Mouse (Mus musculus) CH12.LX (cell line): ENCODE results near the gene Akr7a5. TPM values are rescaled to one million over a fixed set of nuclear protein-coding genes. Genes with fewer than 3 reads are reported as not detected.

Experiments
- DNase-seq: peaks from one replicate; pipeline ENCODE4 v3.0.0-alpha.2; 2013; ENCODE audit errors: extremely low read depth
- H3K27ac ChIP-seq: 2 replicates; pipeline ENCODE4 v1.5.1; 2012; ENCODE audit warnings: low read depth, mild to moderate bottlenecking, control low read depth, moderate library complexity; ENCODE audit not compliant: insufficient read depth
- H3K27me3 ChIP-seq: replicated peaks from 2 replicates; pipeline ENCODE3; 2012; ENCODE audit warnings: inconsistent platforms
- H3K36me3 ChIP-seq, 2 experiments: replicated peaks in 1 of 2; 2 replicates each; pipeline versions ENCODE3 to v1.6.1; 2012; ENCODE audit warnings: inconsistent platforms in 1 of 2, low read length in 1 of 2, mild to moderate bottlenecking in 1 of 2, mixed read lengths in 1 of 2, moderate library complexity in 1 of 2; ENCODE audit not compliant: control insufficient read depth in 1 of 2, insufficient read depth in 1 of 2
- H3K4me1 ChIP-seq, 2 experiments: 2 replicates each; pipeline ENCODE4 v1.6.1; 2012; ENCODE audit warnings: inconsistent platforms in 1 of 2, moderate library complexity in 1 of 2; ENCODE audit not compliant: insufficient read depth in 2 of 2, control insufficient read depth in 1 of 2
- H3K4me2 ChIP-seq: 2 replicates; pipeline ENCODE4 v1.6.1; 2012; ENCODE audit warnings: low read depth, mild to moderate bottlenecking, control low read depth; ENCODE audit not compliant: poor library complexity, insufficient read depth, severe bottlenecking
- H3K4me3 ChIP-seq, 3 experiments: fragments of 150-350 bp in 1 of 3; sonication (generic) in 1 of 3; replicated peaks in 1 of 3; 2 replicates each; pipeline versions ENCODE3 to v1.5.1; 2011 to 2012; ENCODE audit warnings: low read depth in 2 of 3, low read length in 2 of 3, mild to moderate bottlenecking in 2 of 3, moderate library complexity in 2 of 3, control low read depth in 1 of 3, improper control_type of control experiment in 1 of 3, inconsistent platforms in 1 of 3, mixed read lengths in 1 of 3; ENCODE audit not compliant: poor library complexity in 1 of 3
- H3K79me2 ChIP-seq: replicated peaks from 2 replicates; pipeline ENCODE4 v1.6.1; 2012; ENCODE audit warnings: mild to moderate bottlenecking, moderate library complexity; ENCODE audit not compliant: control insufficient read depth, poor library complexity, insufficient read depth, severe bottlenecking; ENCODE audit errors: extremely low read depth
- H3K9ac ChIP-seq: 2 replicates; pipeline ENCODE4 v1.6.1; 2012; ENCODE audit warnings: low read depth, mild to moderate bottlenecking, control low read depth, moderate library complexity; ENCODE audit not compliant: insufficient read depth
- H3K9me3 ChIP-seq: replicated peaks from 2 replicates; pipeline ENCODE3; 2012; ENCODE audit warnings: low read length, inconsistent platforms, mixed read lengths
- CHD1 ChIP-seq: IDR thresholded peaks from 2 replicates; pipeline ENCODE4 v1.6.1; 2012; ENCODE audit warnings: low read depth, low read length, improper control_type of control experiment, inconsistent platforms
- CTCF ChIP-seq, 2 experiments: IDR thresholded peaks in 1 of 2; conservative IDR thresholded peaks in 1 of 2; 2 replicates each; pipeline ENCODE4 v1.5.1; 2011 to 2012; ENCODE audit warnings: low read depth in 2 of 2, low read length in 2 of 2, improper control_type of control experiment in 1 of 2, inconsistent platforms in 1 of 2, mild to moderate bottlenecking in 1 of 2, moderate library complexity in 1 of 2
- EP300 ChIP-seq: IDR thresholded peaks from 2 replicates; pipeline ENCODE4 v1.6.1; 2011; ENCODE audit warnings: low read length, improper control_type of control experiment
- ETS1 ChIP-seq: conservative IDR thresholded peaks from 2 replicates; pipeline ENCODE4 v1.6.1; 2012; ENCODE audit warnings: low read depth, mild to moderate bottlenecking, inconsistent platforms, low read length, improper control_type of control experiment, moderate library complexity
- GABPA ChIP-seq: IDR thresholded peaks from 2 replicates; pipeline ENCODE4 v1.6.1; 2012; ENCODE audit warnings: low read depth, low read length, improper control_type of control experiment, inconsistent platforms; ENCODE audit not compliant: insufficient replicate concordance
- HCFC1 ChIP-seq: IDR thresholded peaks from 2 replicates; pipeline ENCODE4 v1.6.1; 2012; ENCODE audit warnings: low read depth, mild to moderate bottlenecking, inconsistent platforms, low read length, improper control_type of control experiment
- JUND ChIP-seq: conservative IDR thresholded peaks from 2 replicates; pipeline ENCODE4 v1.6.1; 2011; ENCODE audit warnings: low read depth, low read length, improper control_type of control experiment
- KAT2A ChIP-seq: IDR thresholded peaks from 2 replicates; pipeline ENCODE4 v1.6.1; 2012; ENCODE audit warnings: low read length, improper control_type of control experiment, inconsistent platforms; ENCODE audit not compliant: insufficient replicate concordance
- MAFK ChIP-seq: IDR thresholded peaks from 2 replicates; pipeline ENCODE4 v1.6.1; 2011; ENCODE audit warnings: low read length, improper control_type of control experiment; ENCODE audit not compliant: insufficient replicate concordance
- MAZ ChIP-seq: IDR thresholded peaks from 2 replicates; pipeline ENCODE4 v1.6.1; 2012; ENCODE audit warnings: low read depth, mild to moderate bottlenecking, inconsistent platforms, low read length, improper control_type of control experiment, moderate library complexity
- MEF2A ChIP-seq: IDR thresholded peaks from 2 replicates; pipeline ENCODE4 v1.6.1; 2014; ENCODE audit warnings: low read depth, mild to moderate bottlenecking, inconsistent platforms, low read length, improper control_type of control experiment, borderline replicate concordance
- MYC ChIP-seq: IDR thresholded peaks from 2 replicates; pipeline ENCODE4 v1.6.1; 2011; ENCODE audit warnings: low read depth, mild to moderate bottlenecking, improper control_type of control experiment, low read length
- NELFE ChIP-seq: IDR thresholded peaks from 2 replicates; pipeline ENCODE4 v1.6.1; 2011; ENCODE audit warnings: low read depth, low read length, improper control_type of control experiment
- POLR2A ChIP-seq: IDR thresholded peaks from 2 replicates; pipeline ENCODE4 v1.6.1; 2011; ENCODE audit warnings: low read depth, mild to moderate bottlenecking, improper control_type of control experiment, low read length
- POLR2AphosphoS2 ChIP-seq: IDR thresholded peaks from 2 replicates; pipeline ENCODE4 v1.6.1; 2011; ENCODE audit warnings: low read depth, low read length, improper control_type of control experiment
- RAD21 ChIP-seq: IDR thresholded peaks from 2 replicates; pipeline ENCODE4 v1.6.1; 2011; ENCODE audit warnings: low read depth, mild to moderate bottlenecking, low read length, improper control_type of control experiment, moderate library complexity
- RCOR1 ChIP-seq: conservative IDR thresholded peaks from 2 replicates; pipeline ENCODE4 v1.6.1; 2012; ENCODE audit warnings: low read depth, mild to moderate bottlenecking, inconsistent platforms, low read length, improper control_type of control experiment
- SIN3A ChIP-seq: IDR thresholded peaks from 2 replicates; pipeline ENCODE4 v1.6.1; 2012; ENCODE audit warnings: low read length, improper control_type of control experiment, inconsistent platforms
- SMC3 ChIP-seq: IDR thresholded peaks from 2 replicates; pipeline ENCODE4 v1.6.1; 2011; ENCODE audit warnings: low read depth, low read length, improper control_type of control experiment
- TBP ChIP-seq: conservative IDR thresholded peaks from 2 replicates; pipeline ENCODE4 v1.6.1; 2011; ENCODE audit warnings: low read depth, low read length, improper control_type of control experiment
- UBTF ChIP-seq: IDR thresholded peaks from 2 replicates; pipeline ENCODE4 v1.6.1; 2012; ENCODE audit warnings: low read depth, mild to moderate bottlenecking, inconsistent platforms, low read length, improper control_type of control experiment, moderate library complexity
- USF1 ChIP-seq: IDR thresholded peaks from 2 replicates; pipeline ENCODE4 v1.6.1; 2014; ENCODE audit warnings: low read depth, mild to moderate bottlenecking, inconsistent platforms, low read length, improper control_type of control experiment
- USF2 ChIP-seq: conservative IDR thresholded peaks from 2 replicates; pipeline ENCODE4 v1.6.1; 2011; ENCODE audit warnings: low read depth, low read length, improper control_type of control experiment
- ZKSCAN1 ChIP-seq: IDR thresholded peaks from 2 replicates; pipeline ENCODE4 v1.6.1; 2012; ENCODE audit warnings: low read depth, inconsistent platforms, low read length, improper control_type of control experiment, borderline replicate concordance
- ZNF384 ChIP-seq: IDR thresholded peaks from 2 replicates; pipeline ENCODE4 v1.6.1; 2012; ENCODE audit warnings: low read depth, low read length, improper control_type of control experiment, inconsistent platforms
- dilution Hi-C: fragments of 300-500 bp; cut with MboI; formaldehyde crosslinking; loops from 2 replicates; pipeline ENCODE4 v1.14.3; 2020; ENCODE audit warnings: low sequenced_read_pairs; ENCODE audit not compliant: extremely low pct_unique_long_range_greater_than_20kb, extremely low pct_ligation_motif_present
- in situ Hi-C: fragments of 300-500 bp; cut with MboI; formaldehyde crosslinking; loops from 3 replicates; pipeline ENCODE4 v1.14.3; 2019; ENCODE audit warnings: low sequenced_read_pairs, low pct_ligation_motif_present, low pct_unique_long_range_greater_than_20kb, mixed read lengths
- polyA plus RNA-seq: library from polyadenylated mRNA; unstranded; fragments of >175 nt; gene quantifications from 2 replicates; pipeline ENCODE4 v1.2.1, GENCODE M21; 2012; ENCODE audit warnings: low read depth; ENCODE audit not compliant: insufficient read length
- total RNA-seq, 2 experiments: library from RNA; depleted of rRNA; stranded (reverse); fragments of 300-350 nt in 1 of 2; fragments of >200 nt in 1 of 2; gene quantifications; 2 replicates each; pipeline ENCODE4 v1.2.3; 2012 to 2014

Gene Akr7a5
- total and polyA plus RNA-seq, 3 experiments, result 24.2 to 37.7 (median 27.0) TPM

DNA sequence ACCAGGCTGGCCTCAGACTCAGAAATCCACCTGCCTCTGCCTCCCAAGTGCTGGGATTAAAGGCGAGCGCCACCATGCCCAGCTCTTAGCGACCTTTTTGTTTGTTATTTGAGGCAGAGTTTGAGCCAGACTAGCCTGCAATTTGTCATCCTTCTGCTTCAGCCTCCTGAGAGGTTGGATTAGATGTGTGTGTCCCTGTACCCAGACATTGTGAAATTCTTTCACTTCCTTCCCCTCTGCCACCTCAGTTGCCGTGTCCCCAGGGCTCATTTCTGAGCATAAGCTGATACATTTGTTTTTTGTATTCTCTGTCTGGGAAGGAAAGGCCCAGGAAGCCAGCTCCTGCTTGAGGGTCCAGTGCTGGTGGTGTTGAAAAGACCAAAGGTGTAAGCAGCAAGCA lies 30.3 kb downstream of the Akr7a5 start:
- in situ Hi-C loops, result no loop called here
- TF ChIP-seq MAZ, result no peak
- no peak for TF ChIP-seq SMC3
- TF ChIP-seq EP300, result no peak
- no peak for TF ChIP-seq RCOR1
- no peak for TF ChIP-seq POLR2AphosphoS2
- TF ChIP-seq ZNF384, result no peak
- dilution Hi-C loops, result no loop called here

DNA sequence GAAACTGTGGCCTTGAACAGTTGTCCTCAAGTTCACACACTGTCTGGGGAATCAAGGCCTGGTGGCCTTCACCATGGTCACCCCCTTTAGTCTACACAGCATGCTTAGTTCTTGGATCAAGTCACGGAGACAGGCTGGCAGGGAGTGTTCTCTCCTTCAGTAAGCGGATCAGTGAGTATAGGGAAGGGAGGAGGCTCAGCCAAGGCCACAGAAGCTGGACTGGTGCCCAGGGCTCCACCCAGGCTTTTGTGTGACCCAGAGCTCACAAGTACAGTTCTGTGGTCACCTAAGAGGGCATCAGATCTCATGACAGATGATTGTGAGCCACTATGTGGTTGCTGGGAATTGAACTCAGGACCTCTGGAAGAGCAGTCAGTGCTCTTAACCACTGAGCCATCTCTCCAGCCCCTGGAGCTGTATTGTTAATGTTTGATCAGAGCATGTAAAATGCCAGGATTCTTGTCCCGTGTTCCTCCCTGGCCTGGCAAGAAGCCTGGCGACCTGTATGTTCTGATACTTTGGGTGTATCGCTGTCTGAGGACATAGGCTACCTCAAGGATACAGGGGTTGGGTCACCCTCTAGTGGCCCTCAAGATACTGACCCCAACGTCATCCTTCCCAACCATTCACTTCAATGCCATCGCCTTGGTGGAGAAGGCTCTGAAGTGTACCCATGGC lies 31.2 kb downstream of the Akr7a5 start:
- no peak overlapping the region for H3K4me3 ChIP-seq
- no peak overlapping the region for H3K4me2 ChIP-seq
- H3K9me3 ChIP-seq, result no peaks in the 10 kb centered on the region
- no peaks in the 10 kb centered on the region for H3K27me3 ChIP-seq
- in situ Hi-C loops, result no loop called here
- dilution Hi-C loops, result no loop called here
- no peak for TF ChIP-seq MAFK
- TF ChIP-seq JUND, result no peak
- no peak for TF ChIP-seq NELFE
- no peak for TF ChIP-seq RCOR1
- no peak for TF ChIP-seq KAT2A
- TF ChIP-seq ZKSCAN1, result no peak
- no peak for TF ChIP-seq SMC3
- TF ChIP-seq CTCF (conservative IDR thresholded peaks at IDR 0.05 in 1 of 2, IDR thresholded peaks at IDR 0.05 in 1 of 2; ENCODE audit: low read depth in 2 of 2, low read length in 2 of 2), result no peak
- TF ChIP-seq USF1, result no peak
- H3K9ac ChIP-seq, result no peak overlapping the region
- H3K36me3 ChIP-seq, result peaks cover 14 to 29% of the 10 kb centered on the region in 2 experiments
- peaks cover 0 to 10% of the 10 kb centered on the region in 2 experiments; a peak in 2 of 4 replicates for H3K4me1 ChIP-seq
- no peaks in the 10 kb centered on the region for H3K79me2 ChIP-seq
- H3K27ac ChIP-seq, result no peak overlapping the region
- no peak for DNase-seq

More for the DNA sequence above, 30.3 kb downstream of the Akr7a5 start:
- no peaks in the 10 kb centered on the region for H3K27me3 ChIP-seq
- H3K36me3 ChIP-seq, result peaks cover 6 to 21% of the 10 kb centered on the region in 2 experiments
- H3K4me2 ChIP-seq, result no peak overlapping the region
- H3K4me3 ChIP-seq, result no peak overlapping the region
- peaks cover 0 to 10% of the 10 kb centered on the region in 2 experiments; a peak in 2 of 4 replicates for H3K4me1 ChIP-seq
- no peak overlapping the region for H3K9ac ChIP-seq
- H3K79me2 ChIP-seq, result no peaks in the 10 kb centered on the region
- no peaks in the 10 kb centered on the region for H3K9me3 ChIP-seq
- H3K27ac ChIP-seq, result no peak overlapping the region
- DNase-seq, result no peak

DNA sequence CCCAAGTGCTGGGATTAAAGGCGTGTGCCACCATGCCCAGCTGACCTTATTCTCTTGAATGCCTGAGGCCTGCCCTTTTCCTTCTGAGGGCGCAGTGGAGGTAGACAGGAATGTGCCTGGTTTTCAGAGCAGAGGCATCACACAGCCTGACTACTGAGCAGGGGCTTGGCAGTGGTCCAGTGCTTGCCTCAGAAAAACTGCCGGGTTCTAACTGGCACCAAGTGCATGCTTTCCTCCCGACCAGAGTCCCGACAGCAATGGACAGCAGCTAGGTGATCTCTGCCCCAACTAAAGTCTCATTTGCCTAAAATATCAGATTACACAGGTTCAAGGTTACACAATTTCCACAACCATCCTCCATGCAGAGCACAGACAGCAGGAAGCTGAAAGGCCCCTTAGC lies 33.2 kb downstream of the Akr7a5 start:
- Histone ChIP-seq H3K4me1 (peaks cover 0 to 5% of the 10 kb centered on the region in 2 experiments; a peak in 1 of 4 replicates), H3K4me2 (no peak overlapping the region), H3K27ac (no peak overlapping the region), H3K27me3 (no peaks in the 10 kb centered on the region), H3K79me2 (no peaks in the 10 kb centered on the region), H3K9me3 (no peaks in the 10 kb centered on the region), H3K4me3 (no peak overlapping the region), H3K36me3 (peaks cover 32 to 48% of the 10 kb centered on the region in 2 experiments), H3K9ac (no peak overlapping the region)
- dilution Hi-C loops (no loop called here), in situ Hi-C loops (no loop called here)
- no peak for DNase-seq
- TF ChIP-seq JUND (no peak), TBP (no peak), POLR2A (no peak), UBTF (no peak), USF1 (no peak), ZKSCAN1 (no peak), RAD21 (no peak), MAZ (no peak), SIN3A (no peak), MYC (no peak), ETS1 (no peak), CHD1 (no peak), HCFC1 (no peak), NELFE (no peak), GABPA (no peak), USF2 (no peak), MEF2A (no peak)
